Mouse (Mus musculus) erythroblast, embryonic 14.5 days (primary cell): ENCODE data around the gene Chmp6. TPM values are rescaled to one million over a fixed set of nuclear protein-coding genes. Genes with fewer than 3 reads are reported as not detected.
A peak's percentile ranks its signal among the peaks of the same experiment; 100 is the strongest.

Source experiments
- H3K27me3 ChIP-seq: 2 replicates; pipeline ENCODE4 v1.6.1; 2012; ENCODE audit warnings: inconsistent platforms; ENCODE audit not compliant: control insufficient read depth
- H3K36me3 ChIP-seq: 2 replicates; pipeline ENCODE4 v1.6.1; 2012; ENCODE audit warnings: mild to moderate bottlenecking, inconsistent platforms; ENCODE audit not compliant: control insufficient read depth
- H3K4me1 ChIP-seq: 2 replicates; pipeline ENCODE4 v1.6.1; 2012; ENCODE audit warnings: inconsistent platforms; ENCODE audit not compliant: control insufficient read depth
- H3K4me3 ChIP-seq: replicated peaks from 2 replicates; pipeline ENCODE3; 2012; ENCODE audit warnings: moderate library complexity, mild to moderate bottlenecking, inconsistent platforms
- H3K9me3 ChIP-seq: 2 replicates; pipeline ENCODE4 v1.6.1; 2012; ENCODE audit warnings: low read length, inconsistent platforms, mixed read lengths; ENCODE audit not compliant: control insufficient read depth
- GATA1 ChIP-seq: IDR thresholded peaks from 2 replicates; pipeline ENCODE4 v1.6.1; 2012; ENCODE audit warnings: low read length, inconsistent platforms, mixed read lengths
- TAL1 ChIP-seq: IDR thresholded peaks from 3 replicates; pipeline ENCODE4 v1.6.1; 2012; ENCODE audit warnings: low read length, inconsistent platforms, mixed read lengths
- polyA plus RNA-seq: library from polyadenylated mRNA; stranded (reverse); fragments of >175 nt; gene quantifications from 2 replicates; pipeline ENCODE4 v1.2.3, GENCODE M21; 2012

The Chmp6 gene
- polyA plus RNA-seq, 1 experiment = 2.7 TPM

DNA sequence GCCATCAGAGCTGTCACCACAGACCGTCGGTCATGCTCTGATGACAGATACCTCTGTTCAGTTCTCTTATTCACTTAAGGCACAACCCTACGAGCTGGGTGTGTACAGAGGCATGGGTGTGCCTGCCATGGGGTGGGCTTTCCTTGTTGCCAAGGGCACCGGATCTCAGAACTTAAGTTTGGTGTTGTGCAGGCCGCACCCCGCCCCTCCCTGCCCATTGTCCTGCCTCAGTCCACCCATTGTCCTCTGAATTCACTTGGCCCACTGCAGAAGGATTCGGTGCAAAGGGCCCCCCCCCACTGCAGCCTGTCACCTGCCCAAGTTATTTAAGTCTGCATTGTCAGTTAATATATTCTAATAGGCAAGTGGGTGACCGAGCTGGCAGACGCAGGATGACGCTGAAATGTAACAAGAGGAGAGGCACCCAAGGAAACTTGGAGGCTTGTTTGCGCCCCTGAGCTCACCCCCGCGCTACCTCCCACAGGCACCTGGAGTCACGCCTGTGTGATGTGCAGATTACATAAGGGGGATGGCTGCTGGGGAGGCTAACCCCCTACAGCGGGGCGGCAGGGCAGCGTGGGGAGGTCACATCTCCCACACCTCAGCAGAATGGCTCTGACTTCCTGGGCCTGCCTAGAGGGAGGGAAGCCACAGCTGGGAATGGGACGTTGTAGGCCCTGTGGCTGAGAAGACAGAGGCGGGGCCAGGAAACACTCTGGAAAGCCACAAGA, 24.7 kb downstream of the Chmp6 start:
- Histone ChIP-seq H3K4me1 (peaks cover 13% of the 10 kb centered on the region), H3K27me3 (peaks cover 62% of the 10 kb centered on the region), H3K36me3 (no peaks in the 10 kb centered on the region; the same call in 1 of the 2 replicates), H3K9me3 (no peaks in the 10 kb centered on the region), H3K4me3 (no peak overlapping the region)
- TF ChIP-seq GATA1 (no peak), TAL1 (no peak)

DNA sequence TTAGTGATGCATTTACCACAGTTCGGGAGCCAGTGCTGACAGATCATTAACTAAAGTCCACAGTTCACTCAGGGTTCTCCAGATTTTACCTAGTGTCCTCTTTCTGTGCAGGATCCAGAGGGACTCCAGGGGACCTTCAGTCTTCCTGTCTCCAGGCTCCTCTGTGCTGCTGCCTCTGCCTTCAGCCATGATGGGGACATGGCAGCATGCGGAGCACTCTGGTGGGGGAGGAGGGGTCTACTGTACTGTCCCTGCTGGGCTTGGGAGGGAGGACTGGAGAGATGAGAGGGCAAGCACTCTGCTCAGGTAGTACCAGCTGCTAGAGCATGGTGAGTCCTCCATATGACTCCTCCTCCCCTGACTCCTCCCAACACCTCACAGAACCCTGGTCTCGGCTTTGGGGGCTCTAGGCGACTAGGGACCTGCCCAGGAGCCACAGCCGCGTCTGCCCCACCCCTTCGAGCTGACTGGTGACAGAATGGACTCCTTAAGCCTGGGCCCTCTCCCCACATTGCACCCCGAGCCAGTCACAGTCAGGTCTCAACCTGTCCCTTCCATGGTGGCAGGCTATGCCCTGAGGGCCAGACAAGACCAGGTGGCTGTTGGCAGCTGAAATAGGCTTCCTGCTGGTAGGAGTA, 26.0 kb downstream of the Chmp6 start:
- H3K4me1 ChIP-seq = peaks cover 21% of the 10 kb centered on the region
- no peaks in the 10 kb centered on the region; the same call in 1 of the 2 replicates for H3K36me3 ChIP-seq
- no peak for TF ChIP-seq GATA1
- TF ChIP-seq TAL1 = no peak
- H3K9me3 ChIP-seq = peaks cover 3% of the 10 kb centered on the region; the same call in 1 of the 2 replicates
- peaks cover 73% of the 10 kb centered on the region for H3K27me3 ChIP-seq
- no peak overlapping the region for H3K4me3 ChIP-seq

DNA sequence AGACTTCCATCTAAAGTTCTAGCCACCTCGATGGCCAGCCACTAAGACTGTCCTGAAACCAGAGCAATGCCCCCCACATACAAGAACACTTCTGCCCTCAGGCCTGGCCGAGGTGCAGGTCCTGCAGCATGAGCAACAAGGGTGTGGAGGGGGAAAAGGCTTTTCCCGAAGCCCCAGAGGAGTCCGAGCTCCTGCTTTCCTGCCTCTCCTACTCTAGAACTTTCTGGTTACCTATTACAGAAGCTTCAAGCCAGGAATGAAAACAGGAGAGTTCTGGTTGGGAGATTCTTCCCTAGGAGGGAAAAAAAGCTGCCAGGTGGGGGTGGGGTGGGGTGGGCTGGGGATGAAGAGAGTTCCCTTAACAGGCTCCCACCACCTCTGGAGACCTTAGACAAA, 26.5 kb downstream of the Chmp6 start:
- H3K27me3 ChIP-seq = peaks cover 78% of the 10 kb centered on the region
- no peak for TF ChIP-seq TAL1
- no peak for TF ChIP-seq GATA1
- H3K9me3 ChIP-seq = peaks cover 3% of the 10 kb centered on the region; the same call in 1 of the 2 replicates
- no peaks in the 10 kb centered on the region; the same call in 1 of the 2 replicates for H3K36me3 ChIP-seq
- no peak overlapping the region for H3K4me3 ChIP-seq
- H3K4me1 ChIP-seq = peaks cover 21% of the 10 kb centered on the region

DNA sequence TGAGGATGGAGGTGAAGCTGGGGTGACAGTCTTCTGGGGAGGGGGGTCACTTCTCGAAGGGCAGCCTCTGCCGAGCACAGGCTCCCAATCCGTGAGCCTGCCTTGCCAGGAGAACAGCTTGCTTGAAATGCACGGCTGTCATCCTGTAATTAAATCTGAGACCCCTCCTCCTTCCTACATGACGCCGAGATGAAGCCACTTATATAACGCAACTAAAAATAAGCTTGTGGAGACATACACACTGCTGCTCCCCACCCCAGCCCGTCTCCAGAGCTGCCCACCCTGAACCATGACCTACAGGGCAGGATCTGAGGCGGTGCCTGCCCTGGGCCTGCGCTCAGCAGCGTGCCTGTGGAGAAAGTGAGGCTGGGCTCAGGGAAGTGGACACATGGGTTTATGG, 26.9 kb downstream of the Chmp6 start:
- TF ChIP-seq TAL1 (no peak), GATA1 (no peak)
- Histone ChIP-seq H3K36me3 (no peaks in the 10 kb centered on the region; the same call in 1 of the 2 replicates), H3K4me3 (no peak overlapping the region), H3K4me1 (peaks cover 21% of the 10 kb centered on the region), H3K9me3 (peaks cover 3% of the 10 kb centered on the region; the same call in 1 of the 2 replicates), H3K27me3 (peaks cover 82% of the 10 kb centered on the region)

DNA sequence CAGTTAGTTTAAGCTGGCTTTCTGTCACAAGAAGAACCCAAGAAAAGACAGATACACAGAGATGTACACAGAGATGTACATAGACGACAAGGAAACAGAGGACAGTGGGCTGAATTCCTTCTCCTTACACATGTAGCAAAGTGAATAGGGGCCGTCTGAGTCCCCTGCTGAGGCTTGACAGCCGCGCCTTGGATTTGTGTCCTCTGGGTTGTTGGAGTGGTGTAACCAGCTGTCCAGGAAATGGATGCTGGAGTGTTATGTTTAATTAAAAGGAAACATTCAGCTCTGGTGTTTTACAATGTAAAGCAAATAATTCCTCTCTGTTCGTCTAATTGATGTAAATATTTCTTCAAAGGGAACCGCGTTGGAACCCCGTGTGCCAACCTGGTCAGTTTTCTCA, 28.6 kb downstream of the Chmp6 start:
- Histone ChIP-seq H3K4me1 (peaks cover 21% of the 10 kb centered on the region), H3K36me3 (no peaks in the 10 kb centered on the region), H3K27me3 (peaks cover 85% of the 10 kb centered on the region), H3K4me3 (peak overlapping the region; percentile 71), H3K9me3 (peaks cover 3% of the 10 kb centered on the region; the same call in 1 of the 2 replicates)
- no peak for TF ChIP-seq GATA1
- no peak for TF ChIP-seq TAL1

DNA sequence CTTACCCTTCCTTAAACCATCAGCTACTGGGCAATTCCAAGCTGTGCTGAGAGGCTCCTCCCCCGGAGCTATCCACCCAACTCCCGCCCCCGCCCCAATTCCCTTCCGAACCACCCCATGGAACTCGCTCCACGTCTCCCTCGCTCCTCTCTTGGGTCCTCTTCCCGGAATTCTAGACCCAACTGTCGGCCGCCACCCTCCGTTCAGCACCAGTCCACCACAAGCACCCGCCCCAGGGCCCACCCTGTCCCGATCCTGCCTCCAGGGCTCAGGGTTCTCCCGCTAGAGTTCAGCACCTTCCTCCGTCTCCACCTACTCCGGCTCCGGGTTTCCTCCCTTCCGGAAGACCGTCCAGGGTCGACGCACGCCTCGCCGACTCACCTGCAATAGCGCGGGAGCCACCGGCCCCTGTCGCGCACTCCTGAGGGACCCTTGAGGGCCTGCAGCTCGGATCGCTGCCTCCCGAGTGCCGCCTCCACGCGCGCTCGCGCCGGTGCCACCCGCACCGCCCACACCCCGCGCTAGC, 29.0 kb downstream of the Chmp6 start:
- peaks cover 21% of the 10 kb centered on the region for H3K4me1 ChIP-seq
- peaks cover 82% of the 10 kb centered on the region for H3K27me3 ChIP-seq

DNA sequence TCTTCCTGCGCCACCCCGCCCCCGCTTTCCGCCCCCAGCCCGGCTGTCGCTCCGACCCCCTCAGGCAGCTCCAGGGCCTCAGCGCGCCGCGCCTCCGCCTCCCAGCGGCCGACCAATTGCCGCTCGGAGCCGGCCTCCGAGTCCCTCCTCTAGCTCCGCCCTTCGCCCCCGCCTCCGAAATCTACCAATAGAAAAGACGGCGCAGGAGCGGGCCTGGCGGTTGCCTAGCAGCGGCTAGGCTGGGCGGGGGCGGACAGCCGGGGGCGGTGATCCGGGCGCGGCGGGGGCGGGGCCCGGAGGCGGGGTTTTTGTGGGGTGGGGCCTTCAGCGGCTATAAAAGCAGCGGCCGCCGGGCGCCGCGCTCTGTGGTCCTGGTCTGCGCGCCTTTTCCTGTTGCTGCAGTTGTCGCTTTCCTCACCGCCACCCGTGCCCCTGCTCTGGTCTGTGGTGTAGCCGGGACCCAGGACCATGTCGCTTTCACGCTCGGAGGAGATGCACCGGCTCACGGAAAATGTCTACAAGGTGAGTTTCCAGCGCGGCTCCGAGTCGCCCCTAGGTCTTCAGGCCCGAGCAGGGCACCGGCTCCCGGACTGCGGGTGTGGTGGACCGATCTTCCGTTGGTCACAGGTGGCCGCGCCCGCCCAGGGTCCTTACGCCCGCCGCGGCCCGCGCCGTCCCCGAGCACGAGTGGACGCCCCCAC, 29.6 kb downstream of the Chmp6 start, which contains the start of gene Baiap2:
Gene Baiap2 (plus strand): TSS at position 37 of the 701 bp plus-strand sequence.
- Histone ChIP-seq H3K36me3 (no peaks in the 10 kb centered on the region), H3K4me1 (peaks cover 19% of the 10 kb centered on the region), H3K4me3 (peak within 1 kb of the TSS; percentile 71), H3K9me3 (peaks cover 3% of the 10 kb centered on the region; the same call in 1 of the 2 replicates), H3K27me3 (peaks cover 76% of the 10 kb centered on the region)
- TF ChIP-seq GATA1 (no peak), TAL1 (no peak)

More for the DNA sequence above, 29.0 kb downstream of the Chmp6 start:
- TF ChIP-seq GATA1 (no peak), TAL1 (no peak)
- H3K4me3 ChIP-seq = peak overlapping the region; percentile 71
- peaks cover 3% of the 10 kb centered on the region; the same call in 1 of the 2 replicates for H3K9me3 ChIP-seq
- H3K36me3 ChIP-seq = no peaks in the 10 kb centered on the region

DNA sequence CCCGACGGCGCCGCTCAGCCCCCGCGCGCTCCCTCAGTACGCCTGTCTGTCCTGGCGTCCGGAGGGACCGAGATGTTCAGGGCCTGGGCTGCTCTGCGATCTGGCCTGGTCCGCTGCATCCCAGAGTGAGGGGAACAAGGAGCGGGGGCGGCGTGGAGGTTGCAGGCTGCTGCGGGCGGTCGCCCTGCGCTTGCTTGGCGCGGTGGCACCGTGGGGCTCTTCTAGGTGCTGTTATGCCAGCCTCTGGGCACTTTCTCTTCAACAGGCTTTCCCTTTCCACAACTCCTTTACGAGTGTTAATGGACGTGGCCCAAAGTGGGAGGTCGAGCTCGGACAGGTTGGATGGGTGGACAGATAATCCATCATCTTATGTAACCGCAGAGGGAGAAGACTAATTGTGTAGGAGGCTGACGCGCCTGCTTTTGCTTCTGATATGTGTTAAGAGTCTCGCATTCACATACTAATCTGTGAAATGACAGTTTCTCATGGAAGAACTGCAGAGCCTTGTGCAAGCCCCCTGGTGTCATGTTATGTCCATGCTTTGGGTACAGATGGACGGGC, 30.3 kb downstream of the Chmp6 start:
- TF ChIP-seq TAL1 = no peak
- peaks cover 70% of the 10 kb centered on the region for H3K27me3 ChIP-seq
- peaks cover 3% of the 10 kb centered on the region; the same call in 1 of the 2 replicates for H3K9me3 ChIP-seq
- no peaks in the 10 kb centered on the region for H3K36me3 ChIP-seq
- peak overlapping the region; percentile 63 for H3K4me3 ChIP-seq
- H3K4me1 ChIP-seq = peaks cover 18% of the 10 kb centered on the region
